Mouse (Mus musculus) small intestine, adult 2 months (tissue): ENCODE results near the gene Vps35l.

Source experiments
- CTCF ChIP-seq: fragments of 200-500 bp; IDR thresholded peaks from 2 replicates; pipeline ENCODE4 v1.5.1; 2012; ENCODE audit warnings: low read depth, mild to moderate bottlenecking, control low read depth, inconsistent platforms, low read length, moderate library complexity, mixed read lengths; ENCODE audit not compliant: insufficient replicate concordance, insufficient read length; ENCODE audit errors: extremely low read depth
- POLR2A ChIP-seq: fragments of 200-500 bp; IDR thresholded peaks from 2 replicates; pipeline ENCODE4 v1.6.1; 2012; ENCODE audit warnings: low read depth, mild to moderate bottlenecking, control low read depth, inconsistent platforms, low read length, moderate library complexity

DNA sequence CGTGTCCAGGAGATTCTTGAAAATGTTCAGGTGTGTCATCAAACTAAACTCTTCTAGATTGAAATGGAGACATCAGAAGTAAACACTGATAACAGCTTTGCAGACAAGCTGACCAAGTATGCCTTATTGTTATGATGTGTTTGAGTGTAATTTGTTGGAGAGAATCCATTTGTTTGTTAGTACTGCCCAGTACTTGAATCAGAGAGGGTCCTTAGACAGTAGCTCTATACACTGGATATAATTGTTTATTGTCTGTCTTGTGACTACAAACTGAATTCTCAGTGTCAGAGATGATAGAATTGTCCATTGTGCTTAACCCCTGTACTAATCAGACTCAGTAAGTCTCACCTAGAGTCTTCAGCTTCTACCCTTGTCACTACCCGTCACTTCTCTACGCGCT lies 22.0 kb upstream of the Vps35l start:
- TF ChIP-seq CTCF (no peak), POLR2A (no peak)
